Mouse (Mus musculus): ENCODE results near the gene Fam173a. TPM values are rescaled to one million over a fixed set of nuclear protein-coding genes. Genes with fewer than 3 reads are reported as not detected.

The Fam173a gene
- polyA plus RNA-seq, 1 experiment from 2014 or later: 76.0 TPM

- Histone ChIP-seq H3K4me3 (ENCODE audit: control insufficient read depth in 1 of 2, insufficient read depth in 1 of 2, low read depth in 1 of 2, low read length in 2 of 2) (peak overlapping the region; percentile 30 to 42), H3K36me3 (ENCODE audit: control insufficient read depth, insufficient read depth, low read length) (peaks cover 65% of the 10 kb centered on the region), H3K4me1 (ENCODE audit: control insufficient read depth in 2 of 2, insufficient read depth in 2 of 2, low read length in 2 of 2) (peaks cover 25 to 46% of the 10 kb centered on the region in 2 experiments; a peak in 3 of 4 replicates), H3K9ac (ENCODE audit: low read length) (peak overlapping the region; percentile 74), H3K27ac (replicated peaks in 1 of 2; ENCODE audit: control insufficient read depth in 1 of 2, insufficient read depth in 1 of 2, low read depth in 2 of 2, low read length in 2 of 2) (peak overlapping the region in 1 of 2 experiments; percentile 77; a peak in 2 of 4 replicates), H3K9me3 (ENCODE audit: control insufficient read depth, low read length) (no peaks in the 10 kb centered on the region), H3K27me3 (ENCODE audit: control insufficient read depth, insufficient read depth, low read length) (no peaks in the 10 kb centered on the region), H3K4me2 (ENCODE audit: low read length) (peak overlapping the region; percentile 90)
- no peak for ATAC-seq (ENCODE audit: insufficient number of reproducible peaks, insufficient read depth, low FRiP score, low read depth)
- 21% methylated on average over 23 of the region's 23 CpGs for WGBS
Measured at GRCm38 (mm10) chr17:25836397-25837075, 43.8 kb upstream of the Fam173a start.

- H3K9me3 ChIP-seq (ENCODE audit: control insufficient read depth, low read length): no peaks in the 10 kb centered on the region
- no peak overlapping the region for H3K4me3 ChIP-seq (ENCODE audit: control insufficient read depth in 1 of 2, insufficient read depth in 1 of 2, low read depth in 1 of 2, low read length in 2 of 2)
- no peaks in the 10 kb centered on the region for H3K27me3 ChIP-seq (ENCODE audit: control insufficient read depth, insufficient read depth, low read length)
- no peak for ATAC-seq (ENCODE audit: insufficient number of reproducible peaks, insufficient read depth, low FRiP score, low read depth)
- H3K9ac ChIP-seq (ENCODE audit: low read length): no peak overlapping the region
- 91% methylated on average over 16 of the region's 16 CpGs for WGBS
- H3K36me3 ChIP-seq (ENCODE audit: control insufficient read depth, insufficient read depth, low read length): peaks cover 65% of the 10 kb centered on the region
- H3K27ac ChIP-seq (replicated peaks in 1 of 2; ENCODE audit: control insufficient read depth in 1 of 2, insufficient read depth in 1 of 2, low read depth in 2 of 2, low read length in 2 of 2): no peak overlapping the region; a peak in 1 of 4 replicates
- peak overlapping the region; percentile 90 for H3K4me2 ChIP-seq (ENCODE audit: low read length)
- peaks cover 28 to 53% of the 10 kb centered on the region in 2 experiments; a peak in 3 of 4 replicates for H3K4me1 ChIP-seq (ENCODE audit: control insufficient read depth in 2 of 2, insufficient read depth in 2 of 2, low read length in 2 of 2)
Measured at GRCm38 (mm10) chr17:25835816-25836215, 43.1 kb upstream of the Fam173a start.

DNA sequence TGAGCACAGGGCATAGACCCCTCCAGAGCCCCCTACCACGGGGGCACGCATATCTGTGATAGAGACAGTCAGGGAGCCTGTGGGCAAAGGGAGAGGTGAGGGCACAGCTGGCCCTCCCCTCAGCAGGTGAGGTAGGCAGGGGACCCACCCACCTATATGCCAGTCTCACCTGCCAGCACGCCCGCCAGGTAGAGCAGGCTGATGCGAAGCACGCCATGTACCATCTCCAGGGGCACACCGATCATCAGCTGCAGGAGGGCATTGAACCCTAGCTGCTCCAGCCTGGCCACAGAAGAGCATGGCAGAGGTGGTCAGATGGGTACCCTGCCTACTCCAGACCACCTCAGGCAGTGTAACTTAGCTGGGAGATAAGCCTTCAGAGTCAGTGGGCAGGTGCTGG lies 42.6 kb upstream of the Fam173a start:
- WGBS: 96% methylated on average over 7 of the region's 7 CpGs
- Histone ChIP-seq H3K9me3 (ENCODE audit: control insufficient read depth, low read length) (no peaks in the 10 kb centered on the region), H3K9ac (ENCODE audit: low read length) (peak overlapping the region; percentile 85), H3K27ac (replicated peaks in 1 of 2; ENCODE audit: control insufficient read depth in 1 of 2, insufficient read depth in 1 of 2, low read depth in 2 of 2, low read length in 2 of 2) (no peak overlapping the region), H3K4me2 (ENCODE audit: low read length) (peak overlapping the region; percentile 91; the same call in 1 of the 2 replicates), H3K4me3 (ENCODE audit: control insufficient read depth in 1 of 2, insufficient read depth in 1 of 2, low read depth in 1 of 2, low read length in 2 of 2) (no peak overlapping the region), H3K27me3 (ENCODE audit: control insufficient read depth, insufficient read depth, low read length) (no peaks in the 10 kb centered on the region), H3K4me1 (ENCODE audit: control insufficient read depth in 2 of 2, insufficient read depth in 2 of 2, low read length in 2 of 2) (peaks cover 28 to 55% of the 10 kb centered on the region in 2 experiments; a peak in 3 of 4 replicates), H3K36me3 (ENCODE audit: control insufficient read depth, insufficient read depth, low read length) (peaks cover 65% of the 10 kb centered on the region)
- no peak for ATAC-seq (ENCODE audit: insufficient number of reproducible peaks, insufficient read depth, low FRiP score, low read depth)

GRCm38 (mm10) chr17:25834595-25835222 lies 42.0 kb upstream of the Fam173a start:
- 86% methylated on average over 12 of the region's 12 CpGs for WGBS
- Histone ChIP-seq H3K27me3 (ENCODE audit: control insufficient read depth, insufficient read depth, low read length) (no peaks in the 10 kb centered on the region), H3K27ac (replicated peaks in 1 of 2; ENCODE audit: control insufficient read depth in 1 of 2, insufficient read depth in 1 of 2, low read depth in 2 of 2, low read length in 2 of 2) (peak overlapping the region in 1 of 2 experiments; percentile 99; a peak in 2 of 4 replicates), H3K4me3 (ENCODE audit: control insufficient read depth in 1 of 2, insufficient read depth in 1 of 2, low read depth in 1 of 2, low read length in 2 of 2) (peak overlapping the region; percentile 57 to 70; a peak in 3 of 4 replicates), H3K9me3 (ENCODE audit: control insufficient read depth, low read length) (no peaks in the 10 kb centered on the region), H3K4me1 (ENCODE audit: control insufficient read depth in 2 of 2, insufficient read depth in 2 of 2, low read length in 2 of 2) (peaks cover 29 to 58% of the 10 kb centered on the region in 2 experiments; a peak in 3 of 4 replicates), H3K4me2 (ENCODE audit: low read length) (peak overlapping the region; percentile 91), H3K9ac (ENCODE audit: low read length) (peak overlapping the region; percentile 85), H3K36me3 (ENCODE audit: control insufficient read depth, insufficient read depth, low read length) (peaks cover 65% of the 10 kb centered on the region)
- ATAC-seq (ENCODE audit: insufficient number of reproducible peaks, insufficient read depth, low FRiP score, low read depth): no peak

DNA sequence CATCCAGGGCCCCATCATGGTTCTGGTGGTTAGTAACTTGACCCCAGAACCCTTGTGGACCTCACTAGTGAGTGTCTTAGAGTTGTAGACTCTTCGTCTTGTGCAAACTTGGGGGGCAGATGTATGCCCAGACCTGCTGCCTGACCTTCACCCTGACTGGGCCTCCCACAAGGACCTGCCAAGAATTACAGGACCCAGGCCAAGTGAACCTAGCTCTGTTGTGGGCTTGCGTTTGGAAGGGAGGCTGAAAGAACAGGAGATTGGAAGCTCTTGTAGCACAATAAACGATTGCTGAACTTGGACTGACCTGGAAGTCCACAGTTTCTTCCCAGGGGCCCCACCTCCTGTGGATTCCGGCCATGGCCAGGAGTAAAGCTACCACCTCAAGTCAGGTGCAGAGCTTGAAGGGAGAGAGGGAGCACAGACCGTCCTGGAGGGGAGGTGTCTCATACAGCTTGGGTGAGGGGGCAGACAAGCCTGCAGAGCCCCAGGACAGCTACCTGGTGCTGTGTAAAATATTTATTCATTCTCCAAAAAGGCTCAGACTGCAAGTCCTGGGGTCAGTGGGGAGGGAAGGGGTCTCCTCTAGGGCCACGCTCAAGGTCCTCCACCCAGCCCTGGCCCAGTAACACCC lies 41.4 kb upstream of the Fam173a start:
- peaks cover 59% of the 10 kb centered on the region for H3K36me3 ChIP-seq (ENCODE audit: control insufficient read depth, insufficient read depth, low read length)
- H3K4me1 ChIP-seq (ENCODE audit: control insufficient read depth in 2 of 2, insufficient read depth in 2 of 2, low read length in 2 of 2): peaks cover 32 to 63% of the 10 kb centered on the region in 2 experiments; a peak in 3 of 4 replicates
- 25% methylated on average over 6 of the region's 6 CpGs for WGBS
- peak overlapping the region; percentile 97 to 99 for H3K27ac ChIP-seq (replicated peaks in 1 of 2; ENCODE audit: control insufficient read depth in 1 of 2, insufficient read depth in 1 of 2, low read depth in 2 of 2, low read length in 2 of 2)
- ATAC-seq (ENCODE audit: insufficient number of reproducible peaks, insufficient read depth, low FRiP score, low read depth): no peak
- H3K27me3 ChIP-seq (ENCODE audit: control insufficient read depth, insufficient read depth, low read length): no peaks in the 10 kb centered on the region
- no peaks in the 10 kb centered on the region for H3K9me3 ChIP-seq (ENCODE audit: control insufficient read depth, low read length)
- peak overlapping the region; percentile 91 for H3K4me2 ChIP-seq (ENCODE audit: low read length)
- peak overlapping the region; percentile 85 for H3K9ac ChIP-seq (ENCODE audit: low read length)
- peak overlapping the region; percentile 57 to 70 for H3K4me3 ChIP-seq (ENCODE audit: control insufficient read depth in 1 of 2, insufficient read depth in 1 of 2, low read depth in 1 of 2, low read length in 2 of 2)

DNA sequence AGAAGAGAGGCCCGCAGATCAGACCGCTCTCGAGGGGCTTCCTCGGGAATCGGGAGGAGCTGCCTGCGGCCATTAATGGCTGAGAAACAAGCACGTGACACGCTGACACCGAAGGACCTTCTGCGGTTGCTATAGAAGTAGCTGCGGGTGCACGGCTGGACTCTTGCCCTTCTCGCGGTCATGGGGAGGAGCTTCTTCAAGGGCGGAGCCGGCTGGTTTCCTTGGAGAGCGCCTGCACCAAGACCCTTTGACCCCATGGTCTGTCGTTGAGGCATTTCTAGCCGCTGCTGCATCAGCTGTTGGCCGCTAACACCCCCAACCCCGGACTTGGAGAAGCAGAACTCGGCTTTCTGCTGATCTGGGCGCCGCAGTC lies 40.6 kb upstream of the Fam173a start, which contains the start of gene Stub1:
TSS of gene Stub1 (minus strand) at position 114 of the 373 bp plus-strand sequence.
- H3K4me1 ChIP-seq (ENCODE audit: control insufficient read depth in 2 of 2, insufficient read depth in 2 of 2, low read length in 2 of 2): peaks cover 37 to 67% of the 10 kb centered on the region in 2 experiments
- ATAC-seq (ENCODE audit: insufficient number of reproducible peaks, insufficient read depth, low FRiP score, low read depth): peak; percentile 70
- H3K4me2 ChIP-seq (ENCODE audit: low read length): peak within 1 kb of the TSS; percentile 91
- peak within 1 kb of the TSS; percentile 85 for H3K9ac ChIP-seq (ENCODE audit: low read length)
- peak within 1 kb of the TSS; percentile 97 to 99 for H3K27ac ChIP-seq (replicated peaks in 1 of 2; ENCODE audit: control insufficient read depth in 1 of 2, insufficient read depth in 1 of 2, low read depth in 2 of 2, low read length in 2 of 2)
- WGBS: 0% methylated on average over 24 of the region's 24 CpGs
- H3K27me3 ChIP-seq (ENCODE audit: control insufficient read depth, insufficient read depth, low read length): no peaks in the 10 kb centered on the region
- H3K4me3 ChIP-seq (ENCODE audit: control insufficient read depth in 1 of 2, insufficient read depth in 1 of 2, low read depth in 1 of 2, low read length in 2 of 2): peak within 1 kb of the TSS; percentile 57 to 74
- no peaks in the 10 kb centered on the region for H3K9me3 ChIP-seq (ENCODE audit: control insufficient read depth, low read length)
- peaks cover 51% of the 10 kb centered on the region for H3K36me3 ChIP-seq (ENCODE audit: control insufficient read depth, insufficient read depth, low read length)

GRCm38 (mm10) chr17:25832436-25833290 lies 40.0 kb upstream of the Fam173a start:
- ATAC-seq (ENCODE audit: insufficient number of reproducible peaks, insufficient read depth, low FRiP score, low read depth): peak; percentile 92
- peaks cover 36 to 67% of the 10 kb centered on the region in 2 experiments for H3K4me1 ChIP-seq (ENCODE audit: control insufficient read depth in 2 of 2, insufficient read depth in 2 of 2, low read length in 2 of 2)
- peak overlapping the region; percentile 97 to 99 for H3K27ac ChIP-seq (replicated peaks in 1 of 2; ENCODE audit: control insufficient read depth in 1 of 2, insufficient read depth in 1 of 2, low read depth in 2 of 2, low read length in 2 of 2)
- under 1% methylated on average over 71 of the region's 77 CpGs for WGBS
- peaks cover 51% of the 10 kb centered on the region for H3K36me3 ChIP-seq (ENCODE audit: control insufficient read depth, insufficient read depth, low read length)
- H3K4me3 ChIP-seq (ENCODE audit: control insufficient read depth in 1 of 2, insufficient read depth in 1 of 2, low read depth in 1 of 2, low read length in 2 of 2): peak overlapping the region; percentile 57 to 74
- peak overlapping the region; percentile 85 for H3K9ac ChIP-seq (ENCODE audit: low read length)
- H3K4me2 ChIP-seq (ENCODE audit: low read length): peak overlapping the region; percentile 91
- no peaks in the 10 kb centered on the region for H3K9me3 ChIP-seq (ENCODE audit: control insufficient read depth, low read length)
- H3K27me3 ChIP-seq (ENCODE audit: control insufficient read depth, insufficient read depth, low read length): no peaks in the 10 kb centered on the region

All from heart, embryonic 14.5 days (tissue).